Mouse (Mus musculus) adipose tissue, adult 10 weeks (tissue): Measurements from ENCODE around the gene Bnip1. TPM values are rescaled to one million over a fixed set of nuclear protein-coding genes. Genes with fewer than 3 reads are reported as not detected.

Experiments
- polyA plus RNA-seq: library from polyadenylated mRNA; stranded (reverse); fragments of 350-450 nt; fragmentation: Illumina TruSeq; extraction: RNeasy Lipid Tissue Mini Kit (QIAGEN cat#74804); gene quantifications from one replicate; pipeline ENCODE4 v1.2.3, GENCODE M21; 2014; ENCODE audit warnings: low read depth, low replicate concordance

Bnip1 gene
- 29.3 TPM for polyA plus RNA-seq

DNA sequence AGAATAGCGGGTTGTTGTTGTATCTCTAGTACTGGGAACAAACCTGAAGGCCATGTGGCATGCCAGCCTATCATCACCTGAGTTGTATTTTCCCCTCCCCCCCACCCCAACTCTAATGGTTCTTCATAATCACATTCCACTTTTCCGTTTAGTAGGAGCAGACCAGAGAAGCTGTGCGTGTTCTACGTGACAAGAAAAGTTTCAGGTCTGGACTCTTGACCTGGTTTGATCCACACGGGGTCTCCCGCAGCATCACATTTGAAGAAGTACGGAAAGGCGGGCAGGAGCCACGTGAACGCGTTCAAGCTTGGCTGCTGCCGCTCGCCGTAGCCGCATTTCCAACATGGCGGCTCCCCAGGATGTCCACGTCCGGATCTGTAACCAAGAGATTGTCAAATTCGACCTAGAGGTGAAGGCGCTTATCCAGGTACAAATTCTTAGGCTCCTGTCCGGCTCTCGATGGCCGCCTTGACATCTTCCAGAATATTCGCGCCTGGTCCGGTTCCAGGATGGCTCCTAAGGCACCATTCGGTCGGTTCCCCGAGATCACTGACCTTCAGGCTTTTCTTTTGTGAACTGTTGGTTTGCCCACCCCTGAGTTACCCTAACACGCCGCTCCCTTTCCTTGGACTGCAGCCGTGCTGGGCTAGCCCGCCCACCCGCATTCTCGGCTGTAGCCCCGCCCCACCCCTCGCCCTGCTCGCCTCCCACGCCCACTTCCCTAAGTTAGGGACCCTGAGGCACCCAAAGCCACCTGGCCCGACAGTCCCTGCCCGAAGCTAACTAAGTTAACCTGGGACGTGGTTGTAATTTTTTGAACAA is at the start of gene Bnip1:
Bnip1 (plus strand) TSS at position 317 of the 822 bp plus-strand sequence.

Other genes with a start within 250 kb of the Bnip1 start
- gene Ergic1, start 219.6 kb upstream of the Bnip1 start, polyA plus RNA-seq = 165 TPM
- gene Dusp1, start 218.9 kb upstream of the Bnip1 start, polyA plus RNA-seq = 84.0 TPM
- gene Atp6v0e, start 117.8 kb upstream of the Bnip1 start, polyA plus RNA-seq = 277 TPM
- gene Crebrf, start 65.4 kb upstream of the Bnip1 start, polyA plus RNA-seq = 19.7 TPM
- gene Nkx2-5, start 63.9 kb downstream of the Bnip1 start, polyA plus RNA-seq = not detected
- gene Kifc5b, start 136.0 kb downstream of the Bnip1 start, polyA plus RNA-seq = 3.3 TPM
- gene Phf1, start 152.0 kb downstream of the Bnip1 start, polyA plus RNA-seq = 39.7 TPM
- 95.4 TPM for gene Cuta, start 158.5 kb downstream of the Bnip1 start, polyA plus RNA-seq
- gene Syngap1, start 160.2 kb downstream of the Bnip1 start, polyA plus RNA-seq = 13.6 TPM
- gene Zbtb9, start 192.1 kb downstream of the Bnip1 start, polyA plus RNA-seq = 5.4 TPM
- gene Bak1, start 247.9 kb downstream of the Bnip1 start, polyA plus RNA-seq = 19.8 TPM